Mouse (Mus musculus): Measurements from ENCODE around the gene Dgkb. TPM values are rescaled to one million over a fixed set of nuclear protein-coding genes. Genes with fewer than 3 reads are reported as not detected.

Dgkb gene
- total RNA-seq, 1 experiment from 2014 or later: not detected

DNA sequence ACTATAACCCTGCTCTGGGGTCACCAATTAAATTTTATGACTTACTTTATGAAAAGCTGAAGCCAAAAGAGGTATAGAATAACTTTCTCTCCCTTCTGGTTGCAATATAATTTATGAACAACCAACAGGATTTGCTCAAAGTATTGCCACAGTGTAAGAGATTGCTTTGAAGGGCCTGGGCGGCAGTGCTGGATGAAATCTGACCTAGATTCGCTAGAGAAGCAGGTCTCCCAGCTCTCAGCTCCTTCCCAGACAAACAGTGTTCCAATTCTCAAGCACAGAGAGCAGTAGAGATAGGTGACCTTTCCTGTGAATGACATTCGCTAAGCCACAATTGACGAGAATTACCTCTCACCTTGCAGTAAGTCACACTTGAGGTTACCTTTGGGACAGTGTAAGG, 727.9 kb downstream of the Dgkb start:
- no peak for ATAC-seq (replicated peaks; ENCODE audit: low read depth, poor library complexity, severe bottlenecking)

DNA sequence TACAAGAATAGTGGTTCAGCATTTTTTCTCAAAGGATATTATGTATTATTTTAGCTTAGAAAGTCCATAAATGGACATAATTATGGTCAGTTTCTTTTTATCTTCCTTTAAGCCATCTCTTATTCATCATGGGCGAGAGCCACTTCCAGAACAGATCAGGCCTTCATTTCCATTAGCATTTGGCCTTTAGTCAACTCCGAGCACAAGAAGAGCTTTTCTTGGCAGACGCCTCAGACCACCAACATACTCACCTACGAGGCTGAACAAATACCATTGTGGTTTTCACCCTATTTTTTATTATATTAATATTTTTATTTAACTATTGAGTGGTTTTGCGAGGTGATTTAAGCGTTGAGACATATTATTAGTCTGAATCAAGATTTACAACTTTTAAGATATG, 759.6 kb downstream of the Dgkb start:
- ATAC-seq (replicated peaks; ENCODE audit: low read depth, poor library complexity, severe bottlenecking): no peak

DNA sequence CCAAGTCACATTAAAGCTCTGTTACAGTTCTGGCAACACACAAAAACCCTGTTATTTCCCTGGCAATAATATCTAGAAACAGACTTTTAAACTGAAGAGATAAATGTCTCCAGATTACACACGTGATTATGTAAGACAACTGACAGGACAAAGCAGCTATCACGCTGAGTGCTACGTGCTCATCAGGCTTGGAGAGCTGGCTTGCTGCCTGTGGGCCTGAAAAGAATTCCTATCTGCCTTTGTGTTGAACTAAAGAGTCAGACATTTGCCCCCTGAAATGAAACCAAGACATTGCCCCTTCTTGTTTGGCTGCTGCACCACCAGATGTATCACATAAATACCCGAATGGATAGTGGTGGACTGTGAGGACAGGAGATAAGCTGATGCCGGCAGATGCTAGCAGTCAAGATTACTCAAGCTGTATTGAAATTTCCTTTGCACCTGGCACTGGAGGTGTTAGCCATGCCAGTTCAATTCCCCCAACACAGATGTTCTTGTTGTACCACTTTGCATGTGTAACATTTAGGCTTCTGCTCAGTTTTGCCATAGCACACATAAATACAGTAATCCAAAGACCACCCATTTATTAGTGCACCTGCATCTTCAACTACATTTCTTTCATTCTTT, 761.8 kb downstream of the Dgkb start:
- no peak for ATAC-seq (replicated peaks; ENCODE audit: low read depth, poor library complexity, severe bottlenecking)

DNA sequence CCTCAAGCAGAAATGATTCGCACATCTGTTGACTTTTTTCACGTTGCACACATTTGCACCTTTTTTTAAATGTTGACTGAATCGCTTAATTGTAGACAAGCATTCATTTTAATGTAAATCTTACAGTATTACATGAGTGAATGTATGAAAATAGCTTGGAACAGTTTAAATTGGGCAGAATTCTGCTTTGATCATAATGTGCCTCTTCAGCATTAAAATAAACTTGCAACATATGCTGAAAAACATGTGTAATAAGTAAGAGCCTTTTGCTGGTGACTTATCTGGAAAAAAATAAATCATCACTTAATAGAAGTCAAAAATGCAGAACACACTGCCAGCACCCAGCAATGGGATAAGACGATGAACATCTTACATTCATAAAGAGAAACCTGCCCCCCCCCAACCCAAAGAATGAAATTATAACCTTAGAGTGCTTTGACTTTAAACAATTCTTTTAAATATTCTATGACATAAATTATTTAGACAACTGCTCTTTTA, 768.9 kb downstream of the Dgkb start:
- ATAC-seq (replicated peaks; ENCODE audit: low read depth, poor library complexity, severe bottlenecking): no peak

DNA sequence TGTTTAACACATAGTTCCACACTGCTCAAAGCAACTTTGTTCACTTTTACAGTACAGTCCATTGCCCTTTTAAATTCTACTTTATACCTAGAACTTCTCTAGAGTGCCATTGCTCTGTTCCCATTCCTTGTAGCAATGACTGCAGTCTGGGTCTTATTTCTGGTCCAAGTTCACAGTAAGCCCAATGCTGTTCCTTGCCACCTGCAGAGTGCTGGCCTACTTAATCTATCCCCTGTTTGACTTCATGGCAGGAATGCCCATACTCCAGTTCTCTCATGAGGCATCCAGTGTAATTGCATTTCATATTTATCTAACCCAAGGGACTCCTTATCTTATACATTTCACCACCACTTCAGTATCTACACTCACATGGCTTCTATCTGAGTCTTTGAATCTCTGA, 772.4 kb downstream of the Dgkb start:
- ATAC-seq (replicated peaks; ENCODE audit: low read depth, poor library complexity, severe bottlenecking): no peak

DNA sequence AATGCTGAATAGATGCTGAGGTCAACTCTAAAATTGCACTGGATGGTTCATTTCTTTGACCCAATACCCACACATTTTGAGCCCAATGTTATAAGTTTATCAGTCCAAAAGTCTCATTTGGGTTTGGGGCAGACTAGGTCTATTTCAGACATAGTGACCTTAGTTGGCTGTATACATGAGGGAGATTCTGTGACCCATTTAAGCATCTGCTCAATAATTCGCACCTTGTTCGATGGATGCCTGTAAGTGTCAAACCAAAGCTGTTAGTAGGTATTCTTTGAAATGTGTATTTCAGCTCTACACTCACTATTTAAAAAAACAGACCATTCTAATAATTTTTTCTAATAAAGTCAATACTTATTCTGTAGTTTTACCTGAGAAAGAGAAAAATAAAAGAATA, 776.1 kb downstream of the Dgkb start:
- no peak for ATAC-seq (replicated peaks; ENCODE audit: low read depth, poor library complexity, severe bottlenecking)

DNA sequence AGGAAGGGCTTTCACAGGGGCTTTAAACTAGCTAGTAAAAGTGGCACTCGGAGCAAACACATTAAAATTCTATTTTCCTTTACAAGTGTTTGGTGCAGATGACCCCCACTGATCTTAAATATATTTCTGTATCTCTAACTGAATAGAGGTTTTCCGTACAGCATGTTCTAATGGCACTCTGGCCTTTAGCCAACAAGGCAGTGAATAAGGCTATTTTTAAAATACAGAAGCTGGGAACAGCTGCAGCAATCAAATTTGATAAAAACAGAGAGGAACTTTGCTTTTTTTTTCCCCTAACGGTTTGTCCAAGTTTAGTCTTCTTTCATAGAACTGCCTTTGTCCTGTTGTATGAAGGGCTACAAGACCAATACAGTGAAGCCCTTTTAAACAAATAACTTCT, 776.5 kb downstream of the Dgkb start:
- peak; percentile 71 for ATAC-seq (replicated peaks; ENCODE audit: low read depth, poor library complexity, severe bottlenecking)

DNA sequence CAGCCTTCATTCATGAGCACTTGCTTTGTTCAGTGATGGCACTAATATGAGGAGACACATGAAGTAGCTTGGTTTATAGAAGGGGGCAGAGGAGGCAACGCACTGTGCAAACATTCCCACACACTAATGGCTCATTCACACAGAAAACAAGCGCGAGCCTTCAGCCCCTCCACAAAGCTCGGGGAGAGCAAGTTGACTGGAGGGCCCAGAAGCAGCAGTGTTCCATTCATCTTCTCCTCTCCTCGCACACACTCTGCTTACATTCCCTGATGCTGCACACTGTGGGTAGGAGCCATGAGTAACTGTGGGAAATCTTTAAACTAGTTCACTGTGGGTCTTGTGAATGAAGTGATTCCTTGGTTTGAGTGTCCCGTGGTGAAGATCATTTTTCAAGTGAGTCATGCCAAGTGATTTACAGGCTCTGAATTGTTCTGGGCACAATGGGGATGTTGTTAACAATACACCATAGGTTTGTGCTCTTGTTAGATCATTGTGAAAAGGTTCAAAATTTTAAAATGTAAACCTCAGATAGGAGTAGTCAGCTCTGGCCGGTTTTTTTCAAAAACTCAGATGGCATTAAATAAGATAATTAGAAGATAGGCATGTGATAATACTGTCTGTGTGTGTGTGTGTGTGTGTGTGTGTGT, 779.0 kb downstream of the Dgkb start:
- no peak for ATAC-seq (replicated peaks; ENCODE audit: low read depth, poor library complexity, severe bottlenecking)

DNA sequence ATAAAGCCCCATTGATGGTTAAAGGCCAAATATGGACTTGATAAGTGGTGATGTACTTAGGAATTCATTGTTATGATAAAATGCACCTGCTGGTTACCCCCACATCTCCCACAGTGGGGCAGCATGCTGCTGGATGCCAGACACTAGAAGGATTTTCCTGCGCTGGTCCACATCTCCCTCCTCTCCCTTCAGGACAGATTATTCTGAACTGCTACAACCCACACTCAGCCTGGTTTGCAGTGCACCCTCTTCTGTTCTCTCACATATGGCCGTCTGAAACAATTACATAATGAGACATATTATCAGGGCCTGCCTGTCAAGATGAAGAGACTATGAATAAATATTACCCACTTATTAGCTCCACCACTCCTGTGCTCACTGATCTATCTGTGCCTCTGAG, 780.6 kb downstream of the Dgkb start:
- ATAC-seq (replicated peaks; ENCODE audit: low read depth, poor library complexity, severe bottlenecking): no peak

DNA sequence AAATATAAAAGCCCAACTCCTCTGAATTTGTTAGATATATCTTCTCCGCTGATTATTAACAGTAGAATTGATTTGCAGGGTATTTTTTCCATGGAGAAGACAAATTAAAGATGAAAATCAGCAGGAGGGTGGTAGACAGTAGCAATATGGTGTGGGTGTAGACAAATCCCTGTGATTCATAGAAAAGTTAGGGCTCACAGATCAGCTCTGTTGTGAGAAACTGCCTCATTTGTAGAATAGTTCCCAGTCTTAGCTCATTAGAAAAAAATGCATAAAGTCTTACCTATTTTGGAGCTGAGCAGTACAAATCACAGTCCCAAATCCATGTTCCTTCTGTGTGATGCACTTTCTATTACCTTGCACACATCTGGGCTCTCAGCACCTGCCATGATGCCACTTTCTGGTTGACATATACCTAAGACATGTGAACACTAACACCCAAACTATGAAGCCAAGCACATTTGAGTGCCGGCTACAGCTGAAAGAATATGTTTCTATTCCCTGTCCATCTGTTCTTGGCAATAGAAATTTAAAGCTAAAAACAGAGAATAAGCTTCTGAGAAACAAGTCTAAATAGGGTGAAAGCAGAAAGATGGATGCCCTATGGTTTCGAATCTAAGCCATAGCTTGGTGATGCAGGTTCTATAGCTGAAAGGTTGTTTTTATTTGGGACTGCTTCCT, 782.8 kb downstream of the Dgkb start:
- ATAC-seq (replicated peaks; ENCODE audit: low read depth, poor library complexity, severe bottlenecking): no peak

DNA sequence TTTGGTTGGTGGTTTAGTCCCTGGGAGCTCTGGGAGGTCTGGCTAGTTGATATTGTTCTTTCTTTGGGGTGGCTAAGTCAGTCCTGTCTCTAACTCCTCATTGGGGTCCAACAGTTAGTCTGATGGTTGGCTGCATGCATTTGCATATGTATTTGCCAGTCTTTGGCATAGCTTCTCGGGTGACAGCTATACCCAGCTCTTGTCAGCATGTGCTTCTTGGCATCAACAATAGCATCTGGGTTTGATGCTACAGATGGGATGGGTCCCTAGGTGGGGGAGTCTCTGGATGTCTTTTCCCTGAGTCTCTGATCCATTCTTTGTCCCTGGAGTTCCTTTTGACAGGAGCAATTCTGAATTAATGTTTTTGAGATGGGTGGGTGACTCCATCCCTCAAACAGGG, 790.6 kb downstream of the Dgkb start:
- no peak for ATAC-seq (replicated peaks; ENCODE audit: low read depth, poor library complexity, severe bottlenecking)

DNA sequence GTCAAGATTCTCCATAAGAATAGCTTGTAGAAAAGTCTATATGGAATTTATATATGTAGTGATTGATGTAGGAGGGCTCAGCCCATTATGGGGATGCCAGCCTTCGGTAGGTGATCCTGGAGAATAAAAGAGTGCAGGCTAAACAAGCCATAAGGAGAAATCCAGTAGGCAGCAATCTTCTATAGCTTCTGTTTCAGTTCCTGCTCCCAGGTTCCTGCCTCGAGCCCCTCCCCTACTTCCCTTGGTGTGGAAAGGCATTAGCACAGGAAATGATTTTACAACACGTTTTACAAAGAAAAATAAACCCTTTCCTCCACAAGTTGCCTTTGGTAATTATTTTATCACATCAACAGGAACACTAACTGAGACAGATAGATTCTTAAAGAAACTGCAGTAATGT, 850.7 kb downstream of the Dgkb start:
- no peak for ATAC-seq (replicated peaks; ENCODE audit: low read depth, poor library complexity, severe bottlenecking)

Data from common myeloid progenitor, adult 5-6 weeks (primary cell).